Mouse (Mus musculus): ENCODE data around the gene Fam49a. TPM values are rescaled to one million over a fixed set of nuclear protein-coding genes. Genes with fewer than 3 reads are reported as not detected.

Fam49a gene
- polyA plus RNA-seq, 1 experiment, result 6.2 TPM

- TF ChIP-seq POLR2A (IDR thresholded peaks at IDR 0.05; ENCODE audit: borderline replicate concordance, control insufficient read depth, low read depth, low read length), result no peak
- no peak for TF ChIP-seq CTCF (IDR thresholded peaks at IDR 0.05; ENCODE audit: control insufficient read depth, insufficient read depth, low read length)
Observed at GRCm38 (mm10) chr12:12421580-12421878, 159.6 kb downstream of the Fam49a start.

GRCm38 (mm10) chr12:12425188-12425587, 163.2 kb downstream of the Fam49a start:
- H3K4me1 ChIP-seq (ENCODE audit: control insufficient read depth, insufficient read depth, low read length), result no peaks in the 10 kb centered on the region; the same call in 1 of the 2 replicates
- 62% methylated on average over 5 of the region's 5 CpGs for WGBS
- TF ChIP-seq POLR2A (IDR thresholded peaks at IDR 0.05; ENCODE audit: borderline replicate concordance, control insufficient read depth, low read depth, low read length), result no peak
- TF ChIP-seq CTCF (IDR thresholded peaks at IDR 0.05; ENCODE audit: control insufficient read depth, insufficient read depth, low read length), result no peak
- no peak overlapping the region for H3K27ac ChIP-seq (ENCODE audit: control insufficient read depth, insufficient read depth, low read depth, low read length, poor library complexity)
- H3K4me3 ChIP-seq (replicated peaks; ENCODE audit: control insufficient read depth, low read depth, low read length), result no peak overlapping the region

More at GRCm38 (mm10) chr12:12421580-12421878, 159.6 kb downstream of the Fam49a start:
- H3K4me3 ChIP-seq (replicated peaks; ENCODE audit: control insufficient read depth, low read depth, low read length), result no peak overlapping the region
- WGBS, result 86% methylated on average over 8 of the region's 8 CpGs
- H3K4me1 ChIP-seq (ENCODE audit: control insufficient read depth, insufficient read depth, low read length), result no peaks in the 10 kb centered on the region
- H3K27ac ChIP-seq (ENCODE audit: control insufficient read depth, insufficient read depth, low read depth, low read length, poor library complexity), result no peak overlapping the region

GRCm38 (mm10) chr12:12427285-12427684, 165.3 kb downstream of the Fam49a start:
- H3K4me1 ChIP-seq (ENCODE audit: control insufficient read depth, insufficient read depth, low read length), result no peaks in the 10 kb centered on the region; the same call in 1 of the 2 replicates

GRCm38 (mm10) chr12:12428886-12429285, 166.9 kb downstream of the Fam49a start:
- 59% methylated on average over 7 of the region's 7 CpGs for WGBS
- Histone ChIP-seq H3K4me1 (ENCODE audit: control insufficient read depth, insufficient read depth, low read length) (no peaks in the 10 kb centered on the region; the same call in 1 of the 2 replicates), H3K4me3 (replicated peaks; ENCODE audit: control insufficient read depth, low read depth, low read length) (no peak overlapping the region), H3K27ac (ENCODE audit: control insufficient read depth, insufficient read depth, low read depth, low read length, poor library complexity) (no peak overlapping the region)
- TF ChIP-seq CTCF (IDR thresholded peaks at IDR 0.05; ENCODE audit: control insufficient read depth, insufficient read depth, low read length) (no peak), POLR2A (IDR thresholded peaks at IDR 0.05; ENCODE audit: borderline replicate concordance, control insufficient read depth, low read depth, low read length) (no peak)

More at GRCm38 (mm10) chr12:12427285-12427684, 165.3 kb downstream of the Fam49a start:
- H3K4me3 ChIP-seq (replicated peaks; ENCODE audit: control insufficient read depth, low read depth, low read length), result no peak overlapping the region
- no peak for TF ChIP-seq CTCF (IDR thresholded peaks at IDR 0.05; ENCODE audit: control insufficient read depth, insufficient read depth, low read length)
- TF ChIP-seq POLR2A (IDR thresholded peaks at IDR 0.05; ENCODE audit: borderline replicate concordance, control insufficient read depth, low read depth, low read length), result no peak
- no peak overlapping the region for H3K27ac ChIP-seq (ENCODE audit: control insufficient read depth, insufficient read depth, low read depth, low read length, poor library complexity)
- 56% methylated on average over 1 of the region's 1 CpGs for WGBS
